Comparison of ENCODE assay signal across 20 mouse cellular contexts in the genomic region with DNA sequence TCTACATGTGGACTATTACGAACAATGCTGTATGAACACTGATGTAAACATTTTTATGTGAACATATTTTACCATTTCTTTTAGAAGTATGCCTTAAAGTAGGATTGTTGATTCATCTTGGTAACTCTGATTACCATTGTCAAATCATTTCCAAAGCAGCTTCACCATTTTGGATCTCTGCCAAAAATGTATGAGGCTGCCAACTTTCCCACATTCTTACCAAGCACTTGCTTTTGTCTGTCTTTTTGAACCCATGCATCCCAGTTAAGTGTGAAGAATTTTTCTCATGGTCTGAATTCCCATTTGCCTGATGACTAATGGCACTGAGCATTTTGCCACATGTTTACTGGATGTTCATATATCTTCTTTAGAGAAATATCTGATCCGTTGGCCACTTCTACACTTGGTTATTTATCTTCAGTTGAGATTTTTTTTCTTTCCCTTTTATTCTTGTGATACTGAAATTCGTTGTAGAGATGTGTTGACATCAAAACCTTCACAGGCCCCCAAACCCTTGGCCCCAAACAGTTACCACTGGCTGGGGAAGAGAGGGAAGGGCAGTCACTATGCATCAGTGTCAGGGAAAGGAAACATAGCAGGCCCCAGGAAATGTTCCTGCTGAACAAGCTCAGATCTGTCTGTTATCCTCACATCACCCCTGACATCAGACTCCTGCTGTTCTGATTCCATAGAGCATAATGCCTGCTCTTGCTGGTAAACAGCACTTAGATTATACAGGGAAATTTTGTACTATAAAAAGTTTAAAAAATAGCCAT.
DNase-seq lines count a peak whose midpoint lies in the region; ATAC-seq and TF ChIP-seq lines count a peak whose summit lies in the region.
"Had no signal": no experiment of that assay in that cellular context is flagged by ENCODE, and none has a peak within 500 bp of the region (broad histone marks: within the 10 kb centered on the region; RNA-seq: fewer than 3 reads in every experiment).

No protein-coding gene starts in this region.

- TF ChIP-seq CTCF in lung, embryonic 14.5 days (IDR thresholded peaks at IDR 0.05; ENCODE audit: low read depth): no peak

- DNase-seq in embryo, embryonic 11 days: peak; percentile 0
- DNase-seq in embryo, embryonic 9.5 days (ENCODE audit: extremely low spot score): no peak
- peak; percentile 70 for DNase-seq in lung, embryonic 14.5 days
- no peak for DNase-seq in lung, adult 18-20 months
- peak; percentile 35 for DNase-seq in cerebellum, adult 9-10 months
- DNase-seq in retina, embryonic 14.5 days (ENCODE audit: low spot score): peak; percentile 58
- no peak for DNase-seq in adrenal gland, postnatal 10 days
- DNase-seq: adrenal gland, postnatal 36 days; gastrocnemius, postnatal 10 days; heart, adult 18-20 months; lung, adult 2 months; right cerebral cortex, postnatal 25 days had no signal

- peak; percentile 78; the same call in 1 of the 2 replicates for ATAC-seq in lung, embryonic 14.5 days (ENCODE audit: insufficient read depth)
- ATAC-seq: intestine, postnatal 0 days had no signal

- H3K9ac ChIP-seq in lung, embryonic 14.5 days: no peak overlapping the region
- H3K9ac ChIP-seq: heart, embryonic 13.5 days; hindbrain, embryonic 15.5 days; midbrain, embryonic 12.5 days had no signal

- no peaks in the 10 kb centered on the region for H3K27me3 ChIP-seq in lung, embryonic 14.5 days (ENCODE audit: insufficient read depth, low read length)
- H3K27me3 ChIP-seq: CH12.LX; heart, embryonic 13.5 days; hindbrain, embryonic 15.5 days; midbrain, embryonic 12.5 days had no signal

- no peak overlapping the region for H3K4me3 ChIP-seq in lung, embryonic 14.5 days (ENCODE audit: low read depth, low read length)
- H3K4me3 ChIP-seq: heart, embryonic 13.5 days; hindbrain, embryonic 15.5 days; midbrain, embryonic 12.5 days; myocyte had no signal

- H3K9me3 ChIP-seq in lung, embryonic 14.5 days (ENCODE audit: low read depth, low read length): no peaks in the 10 kb centered on the region
- H3K9me3 ChIP-seq: heart, embryonic 13.5 days; hindbrain, embryonic 15.5 days; midbrain, embryonic 12.5 days had no signal

- no peaks in the 10 kb centered on the region for H3K4me1 ChIP-seq in lung, embryonic 14.5 days (ENCODE audit: insufficient read depth)
- H3K4me1 ChIP-seq: hindbrain, embryonic 15.5 days; midbrain, embryonic 12.5 days had no signal

- no peaks in the 10 kb centered on the region for H3K36me3 ChIP-seq in lung, embryonic 14.5 days (ENCODE audit: insufficient read depth)
- H3K36me3 ChIP-seq: heart, embryonic 13.5 days; hindbrain, embryonic 15.5 days; midbrain, embryonic 12.5 days had no signal

- H3K27ac ChIP-seq in lung, embryonic 14.5 days (ENCODE audit: low read depth): no peak overlapping the region
- H3K27ac ChIP-seq: heart, embryonic 13.5 days; hindbrain, embryonic 15.5 days; macrophage; midbrain, embryonic 12.5 days had no signal

- WGBS in lung, embryonic 14.5 days: 43% methylated on average over 3 of the region's 3 CpGs

- H3K4me2 ChIP-seq in lung, embryonic 14.5 days: no peak overlapping the region
- H3K4me2 ChIP-seq: heart, embryonic 13.5 days; hindbrain, embryonic 15.5 days; liver, embryonic 11.5 days; midbrain, embryonic 12.5 days had no signal

Comparison
In these comparisons a context has a peak if more than half of its experiments do, and no peak if none do; other contexts are left out.
1. DNase-seq: peak in embryo, embryonic 11 days (single experiment), lung, embryonic 14.5 days (single experiment), cerebellum, adult 9-10 months (single experiment) and retina, embryonic 14.5 days (single experiment); none in embryo, embryonic 9.5 days (single experiment), lung, adult 18-20 months (0 of 2) and adrenal gland, postnatal 10 days (single experiment).